Mouse (Mus musculus) granulocyte monocyte progenitor cell, adult 5-6 weeks (primary cell): ENCODE measurements around the gene Efna2. TPM values are rescaled to one million over a fixed set of nuclear protein-coding genes. Genes with fewer than 3 reads are reported as not detected.
A peak's percentile ranks its signal among the peaks of the same experiment; 100 is the strongest.
"Not testable (repeated sequence)": the region's sequence is repeated elsewhere in the genome, so short reads cannot be mapped to it uniquely, and the experiment has no call there.

Experiments
- ATAC-seq: replicated peaks from 2 replicates; pipeline ENCODE4 v1.8.0; 2016; ENCODE audit warnings: mild to moderate bottlenecking, moderate TSS enrichment, inconsistent platforms; ENCODE audit not compliant: poor library complexity, severe bottlenecking
- total RNA-seq, 2 experiments: library from RNA; stranded (forward) in 1 of 2; stranded (reverse) in 1 of 2; fragments of 200-712, 200-1000 nt in 1 of 2; fragments of >200 nt in 1 of 2; fragmentation: Nextera tagmentation in 1 of 2; gene quantifications; 2 replicates each; pipeline ENCODE4 v1.2.3; 2014 to 2017

The Efna2 gene
- total RNA-seq, 2 experiments from 2014 or later: 0.05 TPM; not detected in 1

GRCm38 (mm10) chr10:80166136-80166535 lies 13.1 kb upstream of the Efna2 start:
- ATAC-seq: not testable (repeated sequence)

GRCm38 (mm10) chr10:80167460-80168037 lies 11.7 kb upstream of the Efna2 start:
- peak; percentile 70 for ATAC-seq

- ATAC-seq: peak; percentile 19
These were observed 11.1 kb upstream of the Efna2 start for GRCm38 (mm10) chr10:80168038-80168661.

GRCm38 (mm10) chr10:80169070-80169469 lies 10.2 kb upstream of the Efna2 start:
- no peak for ATAC-seq

- ATAC-seq: no peak
These were observed 9.6 kb upstream of the Efna2 start for GRCm38 (mm10) chr10:80169651-80170050.

- ATAC-seq: no peak
These were observed 9.2 kb upstream of the Efna2 start for GRCm38 (mm10) chr10:80170052-80170451.

- no peak for ATAC-seq
These were observed 8.7 kb upstream of the Efna2 start for GRCm38 (mm10) chr10:80170601-80171021.

GRCm38 (mm10) chr10:80171252-80171651 lies 8.0 kb upstream of the Efna2 start:
- ATAC-seq: no peak

- ATAC-seq: no peak
These were observed 7.3 kb upstream of the Efna2 start for GRCm38 (mm10) chr10:80171760-80172526.

- ATAC-seq: peak; percentile 69
These were observed 6.6 kb upstream of the Efna2 start, which contains the start of gene 1600002K03Rik for GRCm38 (mm10) chr10:80172527-80173292. Gene 1600002K03Rik, plus strand, starts transcription at chr10:80172944.

GRCm38 (mm10) chr10:80173358-80173757 lies 5.9 kb upstream of the Efna2 start:
- no peak for ATAC-seq

GRCm38 (mm10) chr10:80173955-80174640 lies 5.2 kb upstream of the Efna2 start:
- ATAC-seq: no peak

- peak; percentile 24 for ATAC-seq
These were observed 4.6 kb upstream of the Efna2 start for GRCm38 (mm10) chr10:80174705-80175104.

GRCm38 (mm10) chr10:80175536-80176269 lies 3.6 kb upstream of the Efna2 start:
- 0 out of 2 replicates have a peak, but pooled peaks have one; percentile 10 for ATAC-seq

GRCm38 (mm10) chr10:80176270-80176834 lies 2.9 kb upstream of the Efna2 start:
- no peak for ATAC-seq

- ATAC-seq: no peak
These were observed 1.6 kb upstream of the Efna2 start for GRCm38 (mm10) chr10:80177441-80178279.

- ATAC-seq: no peak
These were observed 1.0 kb downstream of the Efna2 start for GRCm38 (mm10) chr10:80180288-80180687.

GRCm38 (mm10) chr10:80180823-80181222 lies 1.5 kb downstream of the Efna2 start:
- ATAC-seq: no peak
